Mouse (Mus musculus): ENCODE results near the gene Mtfp1. TPM values are rescaled to one million over a fixed set of nuclear protein-coding genes. Genes with fewer than 3 reads are reported as not detected.
"Not testable (repeated sequence)": the region's sequence is repeated elsewhere in the genome, so short reads cannot be mapped to it uniquely, and the experiment has no call there.

The Mtfp1 gene
- polyA plus RNA-seq, 1 experiment: 5.7 TPM

GRCm38 (mm10) chr11:4112861-4113260, 17.6 kb upstream of the Mtfp1 start:
- no peak for TF ChIP-seq POLR2A (IDR thresholded peaks at IDR 0.05; ENCODE audit: borderline replicate concordance, extremely low read depth, insufficient read depth, insufficient read length, poor library complexity, severe bottlenecking)
- TF ChIP-seq CTCF (IDR thresholded peaks at IDR 0.05; ENCODE audit: borderline replicate concordance, extremely low read depth, insufficient read depth, insufficient read length): no peak
- DNase-seq (ENCODE audit: low read depth): no peak

GRCm38 (mm10) chr11:4112033-4112432, 16.8 kb upstream of the Mtfp1 start:
- TF ChIP-seq POLR2A (IDR thresholded peaks at IDR 0.05; ENCODE audit: borderline replicate concordance, extremely low read depth, insufficient read depth, insufficient read length, poor library complexity, severe bottlenecking): no peak
- TF ChIP-seq CTCF (IDR thresholded peaks at IDR 0.05; ENCODE audit: borderline replicate concordance, extremely low read depth, insufficient read depth, insufficient read length): no peak
- DNase-seq (ENCODE audit: low read depth): no peak

- TF ChIP-seq CTCF (IDR thresholded peaks at IDR 0.05; ENCODE audit: borderline replicate concordance, extremely low read depth, insufficient read depth, insufficient read length) (no peak), POLR2A (IDR thresholded peaks at IDR 0.05; ENCODE audit: borderline replicate concordance, extremely low read depth, insufficient read depth, insufficient read length, poor library complexity, severe bottlenecking) (no peak)
Observed at GRCm38 (mm10) chr11:4108691-4109090, 13.4 kb upstream of the Mtfp1 start.

GRCm38 (mm10) chr11:4107901-4108300, 12.7 kb upstream of the Mtfp1 start:
- DNase-seq (ENCODE audit: low read depth): not testable (repeated sequence)

More at GRCm38 (mm10) chr11:4108691-4109090, 13.4 kb upstream of the Mtfp1 start:
- DNase-seq (ENCODE audit: low read depth): no peak

GRCm38 (mm10) chr11:4105444-4105843, 10.2 kb upstream of the Mtfp1 start:
- TF ChIP-seq CTCF (IDR thresholded peaks at IDR 0.05; ENCODE audit: borderline replicate concordance, extremely low read depth, insufficient read depth, insufficient read length): no peak
- no peak for TF ChIP-seq POLR2A (IDR thresholded peaks at IDR 0.05; ENCODE audit: borderline replicate concordance, extremely low read depth, insufficient read depth, insufficient read length, poor library complexity, severe bottlenecking)
- DNase-seq (ENCODE audit: low read depth): no peak

GRCm38 (mm10) chr11:4104989-4105388, 9.7 kb upstream of the Mtfp1 start:
- TF ChIP-seq CTCF (IDR thresholded peaks at IDR 0.05; ENCODE audit: borderline replicate concordance, extremely low read depth, insufficient read depth, insufficient read length) (no peak), POLR2A (IDR thresholded peaks at IDR 0.05; ENCODE audit: borderline replicate concordance, extremely low read depth, insufficient read depth, insufficient read length, poor library complexity, severe bottlenecking) (no peak)
- DNase-seq (ENCODE audit: low read depth): no peak

GRCm38 (mm10) chr11:4103522-4103921, 8.3 kb upstream of the Mtfp1 start:
- no peak for TF ChIP-seq POLR2A (IDR thresholded peaks at IDR 0.05; ENCODE audit: borderline replicate concordance, extremely low read depth, insufficient read depth, insufficient read length, poor library complexity, severe bottlenecking)
- TF ChIP-seq CTCF (IDR thresholded peaks at IDR 0.05; ENCODE audit: borderline replicate concordance, extremely low read depth, insufficient read depth, insufficient read length): no peak
- no peak for DNase-seq (ENCODE audit: low read depth)

GRCm38 (mm10) chr11:4101851-4102250, 6.6 kb upstream of the Mtfp1 start:
- DNase-seq (ENCODE audit: low read depth): no peak
- no peak for TF ChIP-seq POLR2A (IDR thresholded peaks at IDR 0.05; ENCODE audit: borderline replicate concordance, extremely low read depth, insufficient read depth, insufficient read length, poor library complexity, severe bottlenecking)
- TF ChIP-seq CTCF (IDR thresholded peaks at IDR 0.05; ENCODE audit: borderline replicate concordance, extremely low read depth, insufficient read depth, insufficient read length): no peak

GRCm38 (mm10) chr11:4099447-4099846, 4.2 kb upstream of the Mtfp1 start:
- TF ChIP-seq POLR2A (IDR thresholded peaks at IDR 0.05; ENCODE audit: borderline replicate concordance, extremely low read depth, insufficient read depth, insufficient read length, poor library complexity, severe bottlenecking): no peak
- TF ChIP-seq CTCF (IDR thresholded peaks at IDR 0.05; ENCODE audit: borderline replicate concordance, extremely low read depth, insufficient read depth, insufficient read length): no peak
- DNase-seq (ENCODE audit: low read depth): no peak

GRCm38 (mm10) chr11:4098816-4099215, 3.6 kb upstream of the Mtfp1 start:
- TF ChIP-seq POLR2A (IDR thresholded peaks at IDR 0.05; ENCODE audit: borderline replicate concordance, extremely low read depth, insufficient read depth, insufficient read length, poor library complexity, severe bottlenecking): no peak
- TF ChIP-seq CTCF (IDR thresholded peaks at IDR 0.05; ENCODE audit: borderline replicate concordance, extremely low read depth, insufficient read depth, insufficient read length): no peak

GRCm38 (mm10) chr11:4098120-4098519, 2.9 kb upstream of the Mtfp1 start:
- TF ChIP-seq POLR2A (IDR thresholded peaks at IDR 0.05; ENCODE audit: borderline replicate concordance, extremely low read depth, insufficient read depth, insufficient read length, poor library complexity, severe bottlenecking) (no peak), CTCF (IDR thresholded peaks at IDR 0.05; ENCODE audit: borderline replicate concordance, extremely low read depth, insufficient read depth, insufficient read length) (no peak)
- no peak for DNase-seq (ENCODE audit: low read depth)

More at GRCm38 (mm10) chr11:4098816-4099215, 3.6 kb upstream of the Mtfp1 start:
- no peak for DNase-seq (ENCODE audit: low read depth)

GRCm38 (mm10) chr11:4097091-4097621, 1.9 kb upstream of the Mtfp1 start:
- no peak for TF ChIP-seq POLR2A (IDR thresholded peaks at IDR 0.05; ENCODE audit: borderline replicate concordance, extremely low read depth, insufficient read depth, insufficient read length, poor library complexity, severe bottlenecking)
- no peak for DNase-seq (ENCODE audit: low read depth)

Data from brain, embryonic 14.5 days (tissue).